Mouse (Mus musculus) hindbrain, embryonic 14.5 days (tissue): ENCODE results near the gene Frem3. TPM values are rescaled to one million over a fixed set of nuclear protein-coding genes. Genes with fewer than 3 reads are reported as not detected.

ENCODE experiments used
- ATAC-seq: fragments of 200-750 bp; cut with Nextera tagmentation; 2 replicates; pipeline ENCODE4 v1.8.0; 2017; ENCODE audit warnings: moderate number of reproducible peaks, mild to moderate bottlenecking, moderate TSS enrichment, moderate library complexity; ENCODE audit not compliant: low FRiP score
- DNase-seq: peaks from one replicate; pipeline ENCODE4 v3.0.0-alpha.2; 2015; ENCODE audit warnings: low spot score
- H3K27ac ChIP-seq: fragments of 300-500 bp; sonication (generic); 2 replicates; pipeline ENCODE4 v1.5.1; 2014; ENCODE audit warnings: mild to moderate bottlenecking, moderate library complexity
- H3K27me3 ChIP-seq: fragments of 300-500 bp; sonication (generic); 2 replicates; pipeline ENCODE4 v1.6.1; 2014; ENCODE audit warnings: mild to moderate bottlenecking, low read length, mixed read lengths; ENCODE audit not compliant: control insufficient read depth, insufficient read depth
- H3K36me3 ChIP-seq: fragments of 300-500 bp; sonication (generic); replicated peaks from 2 replicates; pipeline ENCODE4 v1.6.1; 2014; ENCODE audit not compliant: control insufficient read depth, insufficient read depth
- H3K4me1 ChIP-seq: fragments of 300-500 bp; sonication (generic); replicated peaks from 2 replicates; pipeline ENCODE4 v1.6.1; 2014; ENCODE audit warnings: antibody characterized with exemption, low read length, mixed read lengths; ENCODE audit not compliant: control insufficient read depth, insufficient read depth
- H3K4me2 ChIP-seq: fragments of 300-500 bp; sonication (generic); replicated peaks from 2 replicates; pipeline ENCODE4 v1.6.1; 2014; ENCODE audit warnings: mild to moderate bottlenecking, moderate library complexity
- H3K4me3 ChIP-seq: fragments of 300-500 bp; sonication (generic); replicated peaks from 2 replicates; pipeline ENCODE4 v1.5.1; 2014; ENCODE audit warnings: mild to moderate bottlenecking, low read length
- H3K9ac ChIP-seq: fragments of 300-500 bp; sonication (generic); 2 replicates; pipeline ENCODE4 v1.6.1; 2014
- H3K9me3 ChIP-seq: fragments of 300-500 bp; sonication (generic); 2 replicates; pipeline ENCODE4 v1.6.1; 2016; ENCODE audit warnings: low read length; ENCODE audit not compliant: control insufficient read depth
- WGBS: fragments of 180-500 bp; shearing (Covaris S2); extraction: QIAGEN DNeasy Blood & Tissue Kit; methylation state at CpG from one replicate; pipeline ENCODE4 v1.1.7; 2014; 5-methylcytosine and 5-hydroxymethylcytosine counted together
- polyA plus RNA-seq: library from polyadenylated mRNA; unstranded; fragments of >200 nt; fragmentation: Nextera tagmentation; extraction: Ambion mirVana; gene quantifications from 2 replicates; pipeline ENCODE4 v1.2.1, GENCODE M21; 2014

The Frem3 gene
- polyA plus RNA-seq = 0.24 and 0.27 TPM in 2 replicates

- peaks cover 18% of the 10 kb centered on the region for H3K27me3 ChIP-seq
- 0 out of 2 replicates have a peak, but pooled peaks have one; percentile 27 for ATAC-seq
Measured at GRCm38 (mm10) chr8:80610549-80611440, at the start of gene Frem3. Gene Frem3, plus strand, starts transcription at chr8:80611080.

GRCm38 (mm10) chr8:80564205-80564839 is 46.6 kb upstream of the Frem3 start:
- WGBS = 55% methylated on average over 3 of the region's 3 CpGs
- no peaks in the 10 kb centered on the region for H3K36me3 ChIP-seq
- H3K9ac ChIP-seq = no peak overlapping the region
- no peaks in the 10 kb centered on the region for H3K27me3 ChIP-seq
- no peaks in the 10 kb centered on the region for H3K9me3 ChIP-seq
- H3K4me3 ChIP-seq = no peak overlapping the region
- H3K27ac ChIP-seq = no peak overlapping the region
- ATAC-seq (peak; percentile 65; the same call in 1 of the 2 replicates), DNase-seq (peak; percentile 47)
- H3K4me2 ChIP-seq = no peak overlapping the region
- H3K4me1 ChIP-seq = no peaks in the 10 kb centered on the region

More at GRCm38 (mm10) chr8:80610549-80611440, at the start of gene Frem3:
- peak within 1 kb of the TSS; percentile 51 for H3K4me2 ChIP-seq
- 3% methylated on average over 32 of the region's 32 CpGs for WGBS
- no peak within 1 kb of the TSS for H3K27ac ChIP-seq
- H3K9ac ChIP-seq = 0 out of 2 replicates have a peak within 1 kb of the TSS, but pooled peaks have one; percentile 2
- no peaks in the 10 kb centered on the region for H3K9me3 ChIP-seq
- H3K4me3 ChIP-seq = peak within 1 kb of the TSS; percentile 26
- DNase-seq = no peak
- H3K36me3 ChIP-seq = no peaks in the 10 kb centered on the region
- H3K4me1 ChIP-seq = no peaks in the 10 kb centered on the region

- no peaks in the 10 kb centered on the region for H3K36me3 ChIP-seq
- no peak overlapping the region for H3K4me2 ChIP-seq
- H3K4me3 ChIP-seq = no peak overlapping the region
- DNase-seq (no peak), ATAC-seq (no peak)
- no peaks in the 10 kb centered on the region for H3K4me1 ChIP-seq
- WGBS = 100% methylated on average over 1 of the region's 1 CpGs
- H3K27ac ChIP-seq = no peak overlapping the region
- H3K9ac ChIP-seq = no peak overlapping the region
- H3K9me3 ChIP-seq = no peaks in the 10 kb centered on the region
- no peaks in the 10 kb centered on the region for H3K27me3 ChIP-seq
Measured at GRCm38 (mm10) chr8:80567471-80567870, 43.4 kb upstream of the Frem3 start.

- no peak for DNase-seq
- no peaks in the 10 kb centered on the region for H3K4me1 ChIP-seq
- H3K4me2 ChIP-seq = no peak overlapping the region
- WGBS = 74% methylated on average over 6 of the region's 6 CpGs
- no peak overlapping the region for H3K27ac ChIP-seq
- H3K9ac ChIP-seq = no peak overlapping the region
- no peaks in the 10 kb centered on the region for H3K27me3 ChIP-seq
- no peaks in the 10 kb centered on the region for H3K9me3 ChIP-seq
- no peak overlapping the region for H3K4me3 ChIP-seq
- no peaks in the 10 kb centered on the region for H3K36me3 ChIP-seq
- no peak for ATAC-seq
Measured at GRCm38 (mm10) chr8:80568243-80568995, 42.5 kb upstream of the Frem3 start.

- WGBS = 42% methylated on average over 1 of the region's 1 CpGs
- Histone ChIP-seq H3K27ac (no peak overlapping the region), H3K4me1 (no peaks in the 10 kb centered on the region), H3K27me3 (no peaks in the 10 kb centered on the region), H3K9ac (no peak overlapping the region), H3K9me3 (no peaks in the 10 kb centered on the region), H3K4me2 (no peak overlapping the region), H3K4me3 (no peak overlapping the region), H3K36me3 (no peaks in the 10 kb centered on the region)
- DNase-seq = peak; percentile 56
- peak; percentile 53; the same call in 1 of the 2 replicates for ATAC-seq
Measured at GRCm38 (mm10) chr8:80572417-80573061, 38.3 kb upstream of the Frem3 start.

- H3K9me3 ChIP-seq = no peaks in the 10 kb centered on the region
Measured at GRCm38 (mm10) chr8:80577126-80577525, 33.8 kb upstream of the Frem3 start.

GRCm38 (mm10) chr8:80579038-80579437 is 31.8 kb upstream of the Frem3 start:
- ATAC-seq = no peak
- H3K9me3 ChIP-seq = no peaks in the 10 kb centered on the region
- no peaks in the 10 kb centered on the region for H3K27me3 ChIP-seq
- WGBS = 78% methylated on average over 1 of the region's 1 CpGs
- no peak overlapping the region for H3K4me3 ChIP-seq
- no peak for DNase-seq
- no peaks in the 10 kb centered on the region for H3K4me1 ChIP-seq
- H3K27ac ChIP-seq = no peak overlapping the region
- H3K9ac ChIP-seq = no peak overlapping the region
- no peak overlapping the region for H3K4me2 ChIP-seq
- H3K36me3 ChIP-seq = no peaks in the 10 kb centered on the region

More at GRCm38 (mm10) chr8:80577126-80577525, 33.8 kb upstream of the Frem3 start:
- Histone ChIP-seq H3K27ac (no peak overlapping the region), H3K9ac (no peak overlapping the region), H3K36me3 (no peaks in the 10 kb centered on the region), H3K4me1 (no peaks in the 10 kb centered on the region), H3K27me3 (no peaks in the 10 kb centered on the region), H3K4me3 (no peak overlapping the region), H3K4me2 (no peak overlapping the region)
- no peak for DNase-seq
- ATAC-seq = no peak
- WGBS = 81% methylated on average over 2 of the region's 2 CpGs

GRCm38 (mm10) chr8:80592626-80593025 is 18.3 kb upstream of the Frem3 start:
- 86% methylated on average over 5 of the region's 5 CpGs for WGBS
- no peak overlapping the region for H3K4me3 ChIP-seq
- DNase-seq (no peak), ATAC-seq (no peak)
- H3K9ac ChIP-seq = no peak overlapping the region
- no peaks in the 10 kb centered on the region for H3K4me1 ChIP-seq
- H3K4me2 ChIP-seq = no peak overlapping the region
- H3K9me3 ChIP-seq = no peaks in the 10 kb centered on the region
- H3K36me3 ChIP-seq = no peaks in the 10 kb centered on the region
- H3K27ac ChIP-seq = no peak overlapping the region
- no peaks in the 10 kb centered on the region for H3K27me3 ChIP-seq
